Mouse (Mus musculus): ENCODE results near the gene Cd164.

The Cd164 gene

GRCm38 (mm10) chr10:41518981-41519618 is at the start of gene Cd164:
Cd164 (plus strand) TSS chr10:41519414.
- DNase-seq (ENCODE audit: extremely low read depth, low read depth): peak; percentile 57

- DNase-seq (ENCODE audit: extremely low read depth, low read depth): no peak
These were observed 48.5 kb upstream of the Cd164 start for GRCm38 (mm10) chr10:41470693-41471092.

GRCm38 (mm10) chr10:41472534-41472933 is 46.7 kb upstream of the Cd164 start:
- DNase-seq (ENCODE audit: extremely low read depth, low read depth): no peak

- no peak for DNase-seq (ENCODE audit: extremely low read depth, low read depth)
These were observed 46.2 kb upstream of the Cd164 start for GRCm38 (mm10) chr10:41472962-41473481.

- peak; percentile 98 for DNase-seq (ENCODE audit: extremely low read depth, low read depth)
These were observed 45.3 kb upstream of the Cd164 start for GRCm38 (mm10) chr10:41473782-41474468.

- DNase-seq (ENCODE audit: extremely low read depth, low read depth): peak; percentile 2
These were observed 44.2 kb upstream of the Cd164 start for GRCm38 (mm10) chr10:41474981-41475391.

GRCm38 (mm10) chr10:41476171-41477017 is 42.8 kb upstream of the Cd164 start, which contains the start of gene Mical1:
Mical1 (plus strand) TSS chr10:41476314.
- peak; percentile 31 for DNase-seq (ENCODE audit: extremely low read depth, low read depth)

GRCm38 (mm10) chr10:41477018-41477277 is 42.3 kb upstream of the Cd164 start:
- DNase-seq (ENCODE audit: extremely low read depth, low read depth): no peak

- DNase-seq (ENCODE audit: extremely low read depth, low read depth): peak; percentile 62
These were observed 41.7 kb upstream of the Cd164 start for GRCm38 (mm10) chr10:41477278-41478181.

GRCm38 (mm10) chr10:41479961-41480360 is 39.3 kb upstream of the Cd164 start:
- no peak for DNase-seq (ENCODE audit: extremely low read depth, low read depth)

GRCm38 (mm10) chr10:41480938-41481880 is 38.0 kb upstream of the Cd164 start:
- peak; percentile 39 for DNase-seq (ENCODE audit: extremely low read depth, low read depth)

GRCm38 (mm10) chr10:41482446-41482845 is 36.8 kb upstream of the Cd164 start:
- no peak for DNase-seq (ENCODE audit: extremely low read depth, low read depth)

- no peak for DNase-seq (ENCODE audit: extremely low read depth, low read depth)
These were observed 33.4 kb upstream of the Cd164 start for GRCm38 (mm10) chr10:41485778-41486177.

GRCm38 (mm10) chr10:41486506-41487170 is 32.6 kb upstream of the Cd164 start:
- DNase-seq (ENCODE audit: extremely low read depth, low read depth): no peak

- DNase-seq (ENCODE audit: extremely low read depth, low read depth): no peak
These were observed 30.3 kb upstream of the Cd164 start for GRCm38 (mm10) chr10:41488877-41489276.

GRCm38 (mm10) chr10:41489294-41489693 is 29.9 kb upstream of the Cd164 start:
- DNase-seq (ENCODE audit: extremely low read depth, low read depth): no peak

- no peak for DNase-seq (ENCODE audit: extremely low read depth, low read depth)
These were observed 29.3 kb upstream of the Cd164 start, which contains the start of the genes Smpd2 and Ppil6 for GRCm38 (mm10) chr10:41489708-41490517. Smpd2 (minus strand) TSS chr10:41490369. Ppil6 (plus strand) TSS chr10:41490439.

GRCm38 (mm10) chr10:41490518-41490873 is 28.7 kb upstream of the Cd164 start:
- DNase-seq (ENCODE audit: extremely low read depth, low read depth): no peak

Data from MEL-GATA-1-ER (cell line).